Mouse (Mus musculus) limb, embryonic 12.5 days (tissue): ENCODE measurements around the gene Timp2. TPM values are rescaled to one million over a fixed set of nuclear protein-coding genes. Genes with fewer than 3 reads are reported as not detected.

Experiments used
- ATAC-seq: fragments of 200-750 bp; cut with Nextera tagmentation; 2 replicates; pipeline ENCODE4 v1.8.0; 2017; ENCODE audit warnings: low read depth, moderate TSS enrichment; ENCODE audit not compliant: insufficient number of reproducible peaks, insufficient read depth, low FRiP score, low TSS enrichment
- H3K27ac ChIP-seq: fragments of 300-500 bp; sonication (generic); 2 replicates; pipeline ENCODE4 v1.5.1; 2016; ENCODE audit warnings: mild to moderate bottlenecking, moderate library complexity
- H3K27me3 ChIP-seq: fragments of 300-500 bp; sonication (generic); 2 replicates; pipeline ENCODE4 v1.6.1; 2016; ENCODE audit warnings: mild to moderate bottlenecking, moderate library complexity
- H3K36me3 ChIP-seq: fragments of 300-500 bp; sonication (generic); 2 replicates; pipeline ENCODE4 v1.6.1; 2016; ENCODE audit warnings: mild to moderate bottlenecking, moderate library complexity
- H3K4me1 ChIP-seq: fragments of 300-500 bp; sonication (generic); replicated peaks from 2 replicates; pipeline ENCODE4 v1.6.1; 2016
- H3K4me2 ChIP-seq: fragments of 300-500 bp; sonication (generic); 2 replicates; pipeline ENCODE4 v1.6.1; 2016; ENCODE audit warnings: mild to moderate bottlenecking, moderate library complexity
- H3K4me3 ChIP-seq: fragments of 300-500 bp; sonication (generic); replicated peaks from 2 replicates; pipeline ENCODE4 v1.5.1; 2016; ENCODE audit warnings: mild to moderate bottlenecking
- H3K9ac ChIP-seq: fragments of 300-500 bp; sonication (generic); replicated peaks from 2 replicates; pipeline ENCODE4 v1.6.1; 2016; ENCODE audit warnings: mild to moderate bottlenecking, moderate library complexity
- H3K9me3 ChIP-seq: fragments of 300-500 bp; sonication (generic); 2 replicates; pipeline ENCODE4 v1.6.1; 2016; ENCODE audit warnings: mild to moderate bottlenecking, moderate library complexity
- WGBS: fragments of 180-500 bp; shearing (Covaris S2); methylation state at CpG from one replicate; pipeline ENCODE4 v1.1.7; 2016; 5-methylcytosine and 5-hydroxymethylcytosine counted together
- polyA plus RNA-seq: library from polyadenylated mRNA; unstranded; fragments of >200 nt; fragmentation: Nextera tagmentation; extraction: Ambion mirVana; gene quantifications from 2 replicates; pipeline ENCODE4 v1.2.1, GENCODE M21; 2016

The Timp2 gene
- polyA plus RNA-seq, 1 experiment from 2014 or later: 77.6 TPM

DNA sequence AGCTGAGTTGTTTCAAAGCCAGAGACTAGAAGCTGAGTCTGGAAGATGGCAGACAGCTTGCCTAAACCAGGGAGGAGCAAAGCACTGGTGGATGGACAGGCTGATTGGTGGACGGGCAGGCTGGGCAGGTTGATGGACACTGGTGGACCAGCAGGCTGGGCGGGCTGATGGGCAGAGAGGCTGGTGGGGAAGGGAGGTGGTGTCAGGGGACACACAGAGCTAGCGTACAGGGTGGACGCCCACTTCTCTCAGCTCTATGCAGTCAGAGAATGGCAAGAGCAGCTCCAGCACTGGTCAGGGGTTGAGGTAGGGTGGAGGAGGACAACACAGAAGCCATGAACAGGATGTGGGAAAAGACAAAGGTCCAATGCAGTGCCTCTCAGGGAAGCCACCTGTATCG is 13.7 kb upstream of the Timp2 start:
- no peak for ATAC-seq
- no peak overlapping the region for H3K27ac ChIP-seq
- H3K36me3 ChIP-seq: no peaks in the 10 kb centered on the region
- no peak overlapping the region for H3K9ac ChIP-seq
- no peaks in the 10 kb centered on the region for H3K27me3 ChIP-seq
- H3K4me1 ChIP-seq: peaks cover 41% of the 10 kb centered on the region
- H3K9me3 ChIP-seq: no peaks in the 10 kb centered on the region
- 87% methylated on average over 5 of the region's 5 CpGs for WGBS
- no peak overlapping the region for H3K4me2 ChIP-seq
- no peak overlapping the region for H3K4me3 ChIP-seq

DNA sequence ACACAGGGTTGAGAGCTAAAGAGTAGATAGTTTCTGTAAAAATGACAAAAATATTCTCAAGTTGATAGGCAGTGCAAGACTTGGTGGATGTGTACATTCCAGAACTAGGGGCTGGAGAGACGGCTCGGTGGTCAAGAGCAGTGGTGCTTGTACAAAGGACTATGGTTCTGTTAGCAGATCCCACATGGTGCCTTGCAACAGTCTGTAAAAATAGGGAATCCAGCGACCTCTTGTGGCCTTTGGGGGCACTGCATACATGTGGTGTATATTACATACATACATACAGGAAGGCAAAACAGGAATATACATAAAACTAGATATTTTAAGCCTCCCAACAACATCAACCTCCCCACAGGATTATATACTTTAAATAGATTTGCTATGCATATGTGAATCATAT is 12.8 kb upstream of the Timp2 start:
- 64% methylated on average over 3 of the region's 3 CpGs for WGBS
- no peak for ATAC-seq
- no peaks in the 10 kb centered on the region for H3K27me3 ChIP-seq
- H3K9me3 ChIP-seq: no peaks in the 10 kb centered on the region
- no peak overlapping the region for H3K4me2 ChIP-seq
- H3K27ac ChIP-seq: no peak overlapping the region
- H3K36me3 ChIP-seq: no peaks in the 10 kb centered on the region
- peaks cover 49% of the 10 kb centered on the region for H3K4me1 ChIP-seq
- H3K9ac ChIP-seq: no peak overlapping the region
- H3K4me3 ChIP-seq: no peak overlapping the region

DNA sequence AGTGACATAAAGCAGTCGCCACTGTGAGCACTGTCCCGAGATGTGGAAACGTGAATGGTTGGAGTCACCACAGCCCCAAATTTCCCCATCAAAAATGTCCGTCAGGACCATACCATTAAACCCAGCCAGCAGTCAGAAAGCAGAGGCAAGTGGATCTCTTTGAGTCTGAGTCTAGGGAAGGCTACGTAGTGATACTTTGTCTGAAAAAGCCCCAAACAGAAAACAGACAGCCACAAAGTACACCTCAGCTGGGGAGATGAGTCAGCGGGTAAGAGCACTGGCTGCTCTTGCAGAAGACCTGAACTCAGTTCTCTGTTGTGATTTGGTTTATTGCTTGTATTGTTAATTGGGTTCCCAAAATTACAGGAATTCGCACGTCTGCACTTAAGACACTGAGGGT is 11.0 kb upstream of the Timp2 start:
- ATAC-seq: no peak
- no peaks in the 10 kb centered on the region for H3K9me3 ChIP-seq
- peaks cover 53% of the 10 kb centered on the region for H3K4me1 ChIP-seq
- no peak overlapping the region for H3K27ac ChIP-seq
- H3K4me2 ChIP-seq: no peak overlapping the region
- H3K27me3 ChIP-seq: no peaks in the 10 kb centered on the region
- no peaks in the 10 kb centered on the region for H3K36me3 ChIP-seq
- no peak overlapping the region for H3K9ac ChIP-seq
- H3K4me3 ChIP-seq: no peak overlapping the region
- 59% methylated on average over 8 of the region's 8 CpGs for WGBS

DNA sequence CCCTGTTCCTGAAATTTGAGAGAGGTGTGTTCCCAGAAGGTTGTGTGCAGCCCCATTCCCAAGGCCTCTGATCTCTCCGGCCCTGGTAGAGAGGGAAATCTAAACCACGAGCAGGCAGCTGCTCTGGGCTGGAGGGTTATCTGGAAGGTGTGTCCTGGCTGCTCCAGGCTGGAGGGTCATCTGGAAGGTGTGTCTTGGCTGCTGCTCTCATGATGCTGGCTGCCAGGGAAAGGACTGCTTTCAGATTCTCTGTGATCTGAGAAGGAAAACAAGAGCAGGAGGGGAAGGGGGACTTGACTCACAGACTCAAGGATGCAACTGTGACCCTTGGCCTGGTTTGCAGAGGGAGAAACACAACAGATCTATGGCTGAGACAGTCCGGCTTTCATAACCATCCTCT is 10.6 kb upstream of the Timp2 start:
- 42% methylated on average over 3 of the region's 3 CpGs for WGBS
- Histone ChIP-seq H3K9ac (no peak overlapping the region), H3K27me3 (no peaks in the 10 kb centered on the region), H3K4me1 (peaks cover 55% of the 10 kb centered on the region), H3K27ac (peak overlapping the region; percentile 90), H3K36me3 (no peaks in the 10 kb centered on the region), H3K9me3 (no peaks in the 10 kb centered on the region), H3K4me2 (no peak overlapping the region), H3K4me3 (no peak overlapping the region)
- no peak for ATAC-seq

DNA sequence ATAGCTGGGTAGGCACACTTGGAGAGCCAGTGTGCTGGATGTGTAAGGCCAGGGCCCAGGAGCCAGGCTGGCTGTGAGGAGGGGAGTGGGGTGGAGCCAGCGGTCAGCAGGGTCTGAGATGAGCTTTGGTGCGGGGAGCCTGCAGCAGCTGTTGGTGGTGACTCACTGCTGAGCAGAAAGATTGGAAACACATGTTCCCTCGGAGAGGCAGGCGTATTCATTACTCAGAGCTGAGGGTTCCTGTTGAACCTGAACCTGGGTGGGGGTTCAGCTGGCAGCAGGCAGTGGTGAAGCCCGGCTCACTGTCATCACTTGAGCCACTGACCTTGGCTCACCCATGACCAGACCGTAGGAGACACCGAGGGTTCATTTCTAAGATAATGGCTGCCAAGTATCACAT is 9.6 kb upstream of the Timp2 start:
- Histone ChIP-seq H3K9ac (no peak overlapping the region), H3K9me3 (no peaks in the 10 kb centered on the region), H3K4me1 (peaks cover 64% of the 10 kb centered on the region), H3K27ac (peak overlapping the region; percentile 90), H3K36me3 (no peaks in the 10 kb centered on the region), H3K27me3 (no peaks in the 10 kb centered on the region), H3K4me2 (no peak overlapping the region), H3K4me3 (no peak overlapping the region)
- 22% methylated on average over 7 of the region's 7 CpGs for WGBS
- peak; percentile 65 for ATAC-seq

DNA sequence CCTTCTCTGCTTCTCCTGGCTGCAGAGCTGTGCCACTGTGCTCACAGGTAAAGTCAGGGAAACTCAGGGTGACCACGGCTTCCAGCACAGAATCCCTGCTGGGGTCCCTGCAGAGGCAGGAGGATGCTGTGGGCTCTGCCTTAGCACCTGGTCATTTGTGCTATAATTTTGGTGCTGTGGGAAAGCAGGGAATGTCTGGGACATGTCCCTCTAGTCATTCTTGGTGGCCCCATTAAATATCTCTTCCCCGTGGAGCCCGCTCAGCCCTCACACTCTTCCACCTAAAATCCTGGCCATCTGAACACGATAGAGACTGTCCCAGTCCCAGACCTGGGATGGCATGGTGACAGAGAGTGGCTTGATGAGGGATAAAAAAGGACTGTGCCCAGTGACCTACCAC is 8.5 kb upstream of the Timp2 start:
- H3K9ac ChIP-seq: no peak overlapping the region
- peak overlapping the region; percentile 89 for H3K27ac ChIP-seq
- no peak for ATAC-seq
- no peaks in the 10 kb centered on the region for H3K36me3 ChIP-seq
- peak overlapping the region; percentile 45; the same call in 1 of the 2 replicates for H3K4me2 ChIP-seq
- no peak overlapping the region for H3K4me3 ChIP-seq
- 85% methylated on average over 4 of the region's 4 CpGs for WGBS
- no peaks in the 10 kb centered on the region for H3K9me3 ChIP-seq
- H3K27me3 ChIP-seq: no peaks in the 10 kb centered on the region
- peaks cover 64% of the 10 kb centered on the region for H3K4me1 ChIP-seq

DNA sequence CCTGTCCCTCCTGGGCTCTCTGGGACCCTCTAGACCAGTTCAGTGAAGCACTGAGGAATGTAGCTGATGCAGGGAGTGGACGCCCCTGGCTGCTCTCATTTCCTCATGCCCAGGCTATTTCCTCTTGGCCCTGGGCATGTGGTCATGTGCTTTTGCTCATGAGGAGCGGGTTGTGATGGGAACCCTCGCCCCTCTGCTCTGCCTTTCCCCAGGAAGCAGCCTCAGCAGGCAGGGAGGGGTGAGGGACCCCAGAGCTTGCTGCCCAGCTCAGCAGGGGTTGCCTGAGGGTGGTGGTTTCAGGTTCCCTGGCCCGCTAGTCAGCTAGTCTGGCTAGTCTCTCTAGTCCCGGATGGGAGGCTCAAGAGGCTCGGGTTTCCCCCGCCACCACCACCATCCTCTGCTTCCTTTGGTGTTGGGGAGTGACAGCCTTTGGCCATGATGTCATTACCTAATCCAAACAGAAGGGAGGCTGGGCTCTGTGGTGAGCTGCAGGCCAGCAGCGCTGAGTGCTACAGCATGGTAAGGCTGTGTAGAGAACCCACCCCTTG is 7.5 kb upstream of the Timp2 start:
- Histone ChIP-seq H3K4me2 (peak overlapping the region; percentile 45), H3K9me3 (no peaks in the 10 kb centered on the region), H3K27me3 (no peaks in the 10 kb centered on the region; the same call in 1 of the 2 replicates), H3K9ac (no peak overlapping the region), H3K4me1 (peaks cover 64% of the 10 kb centered on the region), H3K4me3 (0 out of 2 replicates have a peak overlapping the region, but pooled peaks have one; percentile 1), H3K27ac (peak overlapping the region; percentile 89), H3K36me3 (no peaks in the 10 kb centered on the region)
- peak; percentile 67 for ATAC-seq
- WGBS: 1% methylated on average over 8 of the region's 8 CpGs

DNA sequence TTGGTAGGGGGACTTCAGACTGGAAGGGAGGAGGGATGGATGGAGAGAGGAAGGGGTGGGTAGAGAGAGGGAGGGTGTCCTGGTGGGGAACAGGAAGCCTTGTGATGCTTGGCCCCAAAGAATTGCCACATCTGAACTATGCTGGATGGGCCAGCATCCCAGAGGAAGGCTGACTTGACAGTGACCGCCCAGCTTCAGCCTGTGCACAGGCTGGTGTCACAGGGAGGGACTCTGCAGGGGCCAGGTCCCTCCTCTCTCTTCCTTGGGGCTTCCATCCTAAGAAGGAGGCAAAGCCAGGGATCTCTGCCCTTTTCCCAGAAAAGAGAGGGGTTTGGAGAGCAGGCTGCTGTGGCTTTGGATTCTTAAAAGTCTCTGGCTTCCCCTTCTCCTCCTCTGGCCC is 7.0 kb upstream of the Timp2 start:
- 86% methylated on average over 1 of the region's 1 CpGs for WGBS
- Histone ChIP-seq H3K4me1 (peaks cover 64% of the 10 kb centered on the region), H3K36me3 (no peaks in the 10 kb centered on the region), H3K4me3 (no peak overlapping the region), H3K9me3 (no peaks in the 10 kb centered on the region), H3K27me3 (no peaks in the 10 kb centered on the region; the same call in 1 of the 2 replicates), H3K4me2 (peak overlapping the region; percentile 45), H3K9ac (0 out of 2 replicates have a peak overlapping the region, but pooled peaks have one; percentile 32), H3K27ac (peak overlapping the region; percentile 89)
- ATAC-seq: no peak

DNA sequence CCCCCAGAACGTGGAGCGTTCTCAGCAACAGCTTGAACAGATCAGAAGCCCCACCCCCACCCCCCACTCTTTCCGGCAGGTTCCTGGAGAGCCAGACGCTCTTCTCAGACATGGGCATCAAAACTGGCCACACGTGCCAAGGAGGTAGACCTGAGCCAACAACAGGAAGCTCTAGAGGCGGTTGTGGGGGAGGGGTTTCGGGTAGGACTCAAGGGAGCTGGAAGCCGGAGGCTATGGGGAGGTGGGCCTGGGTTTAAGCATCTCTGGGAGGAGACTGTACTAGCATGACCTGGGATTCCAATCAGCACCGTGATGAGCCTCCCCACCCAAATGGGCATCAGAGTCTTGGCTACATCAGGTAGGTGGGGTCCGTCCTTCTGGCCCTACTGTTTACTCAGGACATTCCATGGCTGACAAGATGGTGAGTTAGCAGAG is 5.4 kb upstream of the Timp2 start:
- Histone ChIP-seq H3K36me3 (no peaks in the 10 kb centered on the region), H3K9ac (0 out of 2 replicates have a peak overlapping the region, but pooled peaks have one; percentile 23), H3K27me3 (no peaks in the 10 kb centered on the region; the same call in 1 of the 2 replicates), H3K4me2 (no peak overlapping the region), H3K4me1 (peaks cover 59% of the 10 kb centered on the region), H3K27ac (no peak overlapping the region), H3K4me3 (no peak overlapping the region), H3K9me3 (no peaks in the 10 kb centered on the region)
- 65% methylated on average over 10 of the region's 10 CpGs for WGBS
- no peak for ATAC-seq

DNA sequence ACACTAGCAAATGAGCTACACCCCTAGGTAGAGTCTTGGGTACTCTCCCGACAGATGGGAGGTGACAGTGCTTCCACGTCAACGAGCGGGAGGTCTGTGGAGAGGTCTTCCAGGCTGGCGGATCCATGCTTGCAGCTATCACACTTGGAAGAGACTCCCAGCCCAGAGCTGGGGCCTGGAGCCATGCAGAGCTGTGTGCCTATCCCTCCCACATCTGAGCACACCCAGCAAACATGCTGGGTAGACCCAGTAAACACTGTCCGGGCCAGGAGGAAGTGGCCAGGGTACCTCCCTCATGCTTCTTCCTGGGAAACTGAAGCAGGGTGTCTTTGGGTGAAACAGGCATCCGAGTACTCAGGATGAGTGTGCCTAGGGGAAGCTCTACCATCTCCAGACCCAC is 5.0 kb upstream of the Timp2 start:
- Histone ChIP-seq H3K4me2 (no peak overlapping the region), H3K4me3 (no peak overlapping the region), H3K9me3 (no peaks in the 10 kb centered on the region), H3K27ac (no peak overlapping the region), H3K36me3 (no peaks in the 10 kb centered on the region), H3K4me1 (peaks cover 59% of the 10 kb centered on the region), H3K27me3 (no peaks in the 10 kb centered on the region; the same call in 1 of the 2 replicates), H3K9ac (no peak overlapping the region)
- ATAC-seq: no peak
- WGBS: 82% methylated on average over 7 of the region's 7 CpGs

DNA sequence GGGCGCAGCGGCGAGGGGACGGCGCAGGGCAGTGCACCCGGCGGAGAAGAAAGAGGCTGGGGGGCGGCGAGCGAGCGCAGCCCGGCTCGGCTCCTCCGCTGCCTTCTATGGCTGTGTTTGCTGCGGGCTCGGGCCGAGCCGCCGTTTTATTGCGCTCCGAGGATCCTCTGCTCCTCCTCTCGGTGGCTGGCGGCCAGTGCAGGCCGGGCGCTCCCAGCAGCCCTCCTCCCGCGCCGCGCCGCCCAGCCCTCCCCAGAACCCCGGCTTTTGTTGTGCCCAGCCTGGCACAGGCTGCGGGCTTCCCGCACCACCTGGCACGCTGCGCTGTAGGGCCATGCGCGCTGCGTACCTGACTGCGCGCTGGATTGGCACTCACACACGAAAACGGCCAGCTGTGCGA is 335 bp downstream of the Timp2 start:
- H3K4me2 ChIP-seq: peak overlapping the region; percentile 85
- no peaks in the 10 kb centered on the region; the same call in 1 of the 2 replicates for H3K27me3 ChIP-seq
- H3K4me1 ChIP-seq: peaks cover 38% of the 10 kb centered on the region
- WGBS: under 1% methylated on average over 40 of the region's 43 CpGs
- H3K9me3 ChIP-seq: no peaks in the 10 kb centered on the region
- H3K9ac ChIP-seq: peak overlapping the region; percentile 98
- H3K27ac ChIP-seq: peak overlapping the region; percentile 95
- peak; percentile 89 for ATAC-seq
- peak overlapping the region; percentile 88 for H3K4me3 ChIP-seq
- peaks cover 17% of the 10 kb centered on the region for H3K36me3 ChIP-seq
